Mouse (Mus musculus) spleen, embryonic (tissue): Measurements from ENCODE around the gene Scamp2.

Source experiments
- CTCF ChIA-PET: fragments of 350-600 bp; sonication (Branson Sonifier 250); formaldehyde crosslinking; loops from one replicate; lab custom pipeline; 2022; lab: Charles Lee

Gene Scamp2

GRCm38 (mm10) chr9:57620674-57621073 lies 59.9 kb downstream of the Scamp2 start, which contains the start of gene Lman1l:
Gene Lman1l (minus strand): TSS chr9:57620774.
- CTCF ChIA-PET: interaction anchor here (0.6 to 0.7 kb wide), 3 partner anchors 16 to 464 kb away, joined by 3 to 6 read pairs (median 3); no protein-coding TSS in a partner anchor

- CTCF ChIA-PET: interaction anchor here (0.7 kb wide), 2 partner anchors 28 to 29 kb away, joined by 3 read pairs; partner anchors contain the start of gene Csk
These were observed 63.6 kb downstream of the Scamp2 start for GRCm38 (mm10) chr9:57624295-57624694.

- CTCF ChIA-PET: no interaction called here
These were observed 65.1 kb downstream of the Scamp2 start for GRCm38 (mm10) chr9:57625674-57626500.

GRCm38 (mm10) chr9:57627191-57627590 lies 66.4 kb downstream of the Scamp2 start:
- CTCF ChIA-PET: interaction anchor here (0.5 kb wide), 1 partner anchor 41 kb away, joined by 6 read pairs; no protein-coding TSS in a partner anchor

- CTCF ChIA-PET: interaction anchor here (0.7 to 3.4 kb wide), 2 partner anchors 16 to 28 kb away, joined by 3 to 17 read pairs; no protein-coding TSS in a partner anchor
These were observed 67.1 kb downstream of the Scamp2 start for GRCm38 (mm10) chr9:57627892-57628291.

- CTCF ChIA-PET: interaction anchor here (0.7 to 3.4 kb wide), 4 partner anchors 9 to 27 kb away, joined by 3 to 17 read pairs (median 6); partner anchors contain the start of gene Csk
These were observed 68.0 kb downstream of the Scamp2 start for GRCm38 (mm10) chr9:57628717-57629116.

GRCm38 (mm10) chr9:57629118-57629874 lies 68.6 kb downstream of the Scamp2 start:
- CTCF ChIA-PET: interaction anchor here (0.9 to 3.4 kb wide), 4 partner anchors 8 to 26 kb away, joined by 3 to 17 read pairs (median 6); partner anchors contain the start of gene Csk

GRCm38 (mm10) chr9:57633481-57634024 lies 72.8 kb downstream of the Scamp2 start:
- CTCF ChIA-PET: interaction anchor here (0.8 to 1.2 kb wide), 3 partner anchors 11 to 25 kb away, joined by 3 to 5 read pairs (median 4); no protein-coding TSS in a partner anchor

GRCm38 (mm10) chr9:57637272-57637671 lies 76.5 kb downstream of the Scamp2 start:
- CTCF ChIA-PET: interaction anchor here (0.6 to 1.0 kb wide), 3 partner anchors 8 to 11 kb away, joined by 3 to 10 read pairs (median 3); no protein-coding TSS in a partner anchor

- CTCF ChIA-PET: interaction anchor here (0.6 to 1.1 kb wide), 5 partner anchors 8 to 48 kb away, joined by 3 to 10 read pairs (median 3); no protein-coding TSS in a partner anchor
These were observed 77.1 kb downstream of the Scamp2 start for GRCm38 (mm10) chr9:57637741-57638322.
